Mouse (Mus musculus) kidney, postnatal 4 days (tissue): ENCODE data around the gene Birc3.
"Not testable (repeated sequence)": the region's sequence is repeated elsewhere in the genome, so short reads cannot be mapped to it uniquely, and the experiment has no call there.

ENCODE experiments used
- DNase-seq, 2 experiments: peaks; one replicate each; pipeline ENCODE4 v3.0.0; 2021; ENCODE audit warnings: mixed read lengths in 2 of 2

Birc3 gene

GRCm38 (mm10) chr9:7872775-7873439 is at the start of gene Birc3:
Gene Birc3 (minus strand): TSS chr9:7873186.
- peak; percentile 70 to 82 for DNase-seq

- no peak for DNase-seq
Measured at GRCm38 (mm10) chr9:7914925-7915324, 41.9 kb upstream of the Birc3 start.

- DNase-seq = peak; percentile 64 to 78
Measured at GRCm38 (mm10) chr9:7914487-7914886, 41.5 kb upstream of the Birc3 start.

- DNase-seq = no peak
Measured at GRCm38 (mm10) chr9:7913953-7914352, 41.0 kb upstream of the Birc3 start.

- DNase-seq = no peak
Measured at GRCm38 (mm10) chr9:7907351-7907985, 34.5 kb upstream of the Birc3 start.

- DNase-seq = no peak
Measured at GRCm38 (mm10) chr9:7906564-7906963, 33.6 kb upstream of the Birc3 start.

- no peak for DNase-seq
Measured at GRCm38 (mm10) chr9:7903825-7904224, 30.8 kb upstream of the Birc3 start.

- DNase-seq = no peak
Measured at GRCm38 (mm10) chr9:7903262-7903661, 30.3 kb upstream of the Birc3 start.

GRCm38 (mm10) chr9:7902311-7902710 is 29.3 kb upstream of the Birc3 start:
- peak in 1 of 2 experiments; percentile 32 for DNase-seq

GRCm38 (mm10) chr9:7900965-7901364 is 28.0 kb upstream of the Birc3 start:
- no peak for DNase-seq

GRCm38 (mm10) chr9:7897502-7897901 is 24.5 kb upstream of the Birc3 start:
- peak; percentile 77 to 82 for DNase-seq

- DNase-seq = not testable (repeated sequence)
Measured at GRCm38 (mm10) chr9:7891796-7892195, 18.8 kb upstream of the Birc3 start.

GRCm38 (mm10) chr9:7891177-7891576 is 18.2 kb upstream of the Birc3 start:
- no peak for DNase-seq

GRCm38 (mm10) chr9:7884346-7884745 is 11.4 kb upstream of the Birc3 start:
- peak; percentile 31 to 34 for DNase-seq

GRCm38 (mm10) chr9:7882304-7882865 is 9.4 kb upstream of the Birc3 start:
- no peak for DNase-seq

GRCm38 (mm10) chr9:7873511-7874211 is 675 bp upstream of the Birc3 start:
- peak in 1 of 2 experiments; percentile 6 for DNase-seq

GRCm38 (mm10) chr9:7872044-7872774 is 777 bp downstream of the Birc3 start:
- no peak for DNase-seq

GRCm38 (mm10) chr9:7871316-7872043 is 1.5 kb downstream of the Birc3 start:
- peak in 1 of 2 experiments; percentile 7 for DNase-seq

- DNase-seq = no peak
Measured at GRCm38 (mm10) chr9:7870556-7871315, 2.2 kb downstream of the Birc3 start.

GRCm38 (mm10) chr9:7868838-7869491 is 4.0 kb downstream of the Birc3 start:
- no peak for DNase-seq

- no peak for DNase-seq
Measured at GRCm38 (mm10) chr9:7867981-7868380, 5.0 kb downstream of the Birc3 start.
